Mouse (Mus musculus): ENCODE measurements around the gene Senp7.

DNA sequence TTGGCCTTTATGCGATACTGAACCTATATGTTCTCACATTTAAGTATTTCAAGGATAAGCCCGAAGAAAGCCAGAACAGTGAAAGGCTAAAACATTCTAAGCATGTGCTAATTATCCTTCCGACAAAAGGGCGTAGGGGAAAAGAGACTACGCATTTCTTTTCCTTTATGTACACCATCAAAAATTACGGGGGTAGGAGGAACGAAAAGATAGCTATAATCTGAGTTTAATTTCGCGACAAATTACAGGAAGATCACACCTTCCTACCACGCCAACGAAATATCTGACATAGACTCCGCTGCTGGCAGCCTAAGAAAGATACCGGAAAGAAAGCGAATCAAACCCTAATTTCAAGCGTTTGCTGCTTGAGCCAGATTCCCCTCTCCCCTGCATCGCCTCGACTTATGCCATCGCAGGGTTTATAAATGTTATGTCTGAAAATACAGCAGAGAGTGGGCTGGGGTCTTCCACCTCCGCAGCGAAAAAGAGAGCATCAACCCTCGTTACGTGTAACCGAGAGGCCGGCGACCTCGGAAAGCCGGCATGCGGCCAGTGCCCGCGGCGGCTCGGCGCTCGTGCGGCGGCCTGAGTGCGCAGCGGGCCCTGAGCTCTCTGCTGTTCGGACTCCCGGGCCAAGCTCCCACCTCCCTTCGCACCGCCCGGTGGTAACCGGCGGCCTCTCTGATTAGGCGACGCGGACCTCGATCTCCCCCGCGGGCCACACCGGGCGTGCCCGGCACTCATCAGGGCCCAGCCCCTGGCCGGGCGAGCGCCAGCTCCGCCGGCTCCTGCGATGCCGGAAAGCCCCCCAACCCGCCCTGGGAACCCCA lies 19.2 kb upstream of the Senp7 start:
- TF ChIP-seq CTCF (IDR thresholded peaks at IDR 0.05; ENCODE audit: borderline replicate concordance, insufficient read depth, low read length) (no peak), POLR2A (IDR thresholded peaks at IDR 0.05; ENCODE audit: low read depth, low read length) (no peak; the same call in 1 of the 2 replicates)
